Mouse (Mus musculus): ENCODE measurements around the gene Plcg2. TPM values are rescaled to one million over a fixed set of nuclear protein-coding genes. Genes with fewer than 3 reads are reported as not detected.
A peak's percentile ranks its signal among the peaks of the same experiment; 100 is the strongest.

Gene Plcg2
- total RNA-seq, 2 experiments from 2014 or later: 8.1 to 9.2 TPM

GRCm38 (mm10) chr8:117542951-117543350 is 44.9 kb downstream of the Plcg2 start:
- ATAC-seq (replicated peaks; ENCODE audit: low FRiP score, low TSS enrichment, poor library complexity, severe bottlenecking): no peak

DNA sequence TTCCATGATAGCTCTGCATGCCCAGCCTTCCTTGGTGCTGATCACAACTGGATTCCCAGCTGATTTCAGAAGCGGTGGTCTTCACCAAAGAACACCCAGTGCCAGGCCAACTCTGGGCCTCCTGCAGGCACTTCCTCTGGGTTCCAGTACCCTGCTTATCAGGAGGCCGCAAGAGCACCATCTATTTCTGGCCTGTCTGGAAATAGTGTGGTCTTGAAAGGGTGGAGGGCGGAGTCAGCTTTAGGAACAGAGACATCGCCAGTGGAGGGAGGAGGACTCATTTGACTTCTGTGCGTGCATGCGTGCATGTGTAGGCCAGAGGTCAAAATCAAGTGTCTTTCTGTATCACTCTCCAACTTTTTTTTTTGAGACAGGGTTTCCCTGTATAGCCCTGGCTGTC is 45.7 kb downstream of the Plcg2 start:
- peak; percentile 74 for ATAC-seq (replicated peaks; ENCODE audit: low FRiP score, low TSS enrichment, poor library complexity, severe bottlenecking)

DNA sequence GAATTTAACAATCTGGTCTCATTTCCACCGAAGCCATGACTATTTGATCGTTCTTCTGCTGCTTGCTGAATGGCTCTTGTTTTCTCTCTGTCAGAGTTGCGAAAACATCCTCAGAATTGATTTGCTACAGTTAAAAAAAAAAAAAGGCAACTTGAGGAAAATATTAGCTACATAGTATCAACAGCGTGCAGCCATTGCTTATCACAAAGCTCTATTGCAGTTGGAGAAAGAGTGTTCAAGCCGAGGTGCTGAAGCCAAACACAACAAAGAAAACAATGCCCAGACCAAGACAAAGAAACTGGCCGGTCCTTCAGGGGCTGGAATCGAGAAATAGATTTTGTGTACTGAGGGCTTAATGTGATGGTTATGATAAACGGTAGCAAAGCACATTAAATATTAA is 47.0 kb downstream of the Plcg2 start:
- ATAC-seq (replicated peaks; ENCODE audit: low FRiP score, low TSS enrichment, poor library complexity, severe bottlenecking): no peak

DNA sequence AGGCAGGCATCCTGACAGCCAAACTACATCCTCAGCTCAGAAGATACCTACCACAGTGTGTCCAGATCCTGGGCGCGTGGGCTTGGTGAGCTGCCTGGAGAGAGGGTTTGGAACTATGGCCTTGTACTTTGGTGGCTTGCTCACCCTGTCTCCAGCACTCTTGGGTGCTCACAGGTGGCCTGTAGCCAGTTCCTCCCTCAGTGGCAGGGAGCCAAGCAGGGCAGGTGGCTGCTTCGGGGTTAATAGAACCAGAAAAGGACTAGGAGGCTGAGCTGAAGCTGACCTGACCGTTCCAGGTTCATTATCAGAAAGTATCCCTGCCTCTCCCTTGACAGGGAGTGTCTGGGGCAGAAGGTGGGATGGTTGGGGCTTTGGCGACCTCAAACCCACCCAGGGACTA is 48.3 kb downstream of the Plcg2 start:
- ATAC-seq (replicated peaks; ENCODE audit: low FRiP score, low TSS enrichment, poor library complexity, severe bottlenecking): no peak

GRCm38 (mm10) chr8:117547945-117548344 is 49.9 kb downstream of the Plcg2 start:
- peak; percentile 23; the same call in 1 of the 2 replicates for ATAC-seq (replicated peaks; ENCODE audit: low FRiP score, low TSS enrichment, poor library complexity, severe bottlenecking)

DNA sequence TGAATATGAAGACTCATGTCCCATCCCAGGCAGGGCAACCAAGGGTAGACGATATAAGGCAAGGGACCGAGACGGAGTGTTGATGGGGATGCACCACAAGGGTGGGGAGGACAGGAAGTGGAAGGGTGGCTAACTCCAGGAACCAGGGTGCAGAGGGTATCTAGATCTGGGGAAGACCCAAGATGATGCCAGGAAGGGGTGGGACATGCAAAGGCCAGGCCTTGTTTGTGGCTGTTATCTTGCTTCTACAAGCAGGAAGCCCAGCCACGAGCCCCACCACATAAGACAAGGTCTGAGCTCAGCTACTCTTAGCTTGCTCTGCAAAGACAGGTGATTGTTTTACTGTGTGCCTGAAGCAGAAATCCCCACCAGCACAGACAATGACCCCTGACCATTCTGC is 50.4 kb downstream of the Plcg2 start:
- peak; percentile 90 for ATAC-seq (replicated peaks; ENCODE audit: low FRiP score, low TSS enrichment, poor library complexity, severe bottlenecking)

- ATAC-seq (replicated peaks; ENCODE audit: low FRiP score, low TSS enrichment, poor library complexity, severe bottlenecking): no peak
These were observed 52.4 kb downstream of the Plcg2 start for GRCm38 (mm10) chr8:117550529-117550928.

DNA sequence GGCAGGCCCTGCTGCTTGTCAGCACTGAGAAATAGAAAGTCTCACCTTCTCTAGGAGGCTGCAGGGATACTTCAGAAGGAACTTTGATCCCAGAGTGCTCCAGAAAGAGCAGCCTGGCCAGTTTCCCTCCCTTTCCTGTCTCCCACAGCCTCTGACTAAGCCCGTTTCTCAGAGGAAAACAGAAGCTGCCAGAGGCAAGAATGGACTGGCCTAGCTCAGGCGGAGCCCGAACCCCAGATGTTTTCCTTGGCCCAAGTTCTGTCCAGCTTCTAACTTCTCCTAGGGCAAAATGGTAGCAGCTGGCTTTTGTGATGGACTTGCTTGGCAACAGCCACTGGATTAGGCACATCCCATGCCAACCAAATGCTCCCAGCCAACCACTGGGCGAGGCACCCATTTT is 62.9 kb downstream of the Plcg2 start:
- no peak for ATAC-seq (replicated peaks; ENCODE audit: low FRiP score, low TSS enrichment, poor library complexity, severe bottlenecking)

DNA sequence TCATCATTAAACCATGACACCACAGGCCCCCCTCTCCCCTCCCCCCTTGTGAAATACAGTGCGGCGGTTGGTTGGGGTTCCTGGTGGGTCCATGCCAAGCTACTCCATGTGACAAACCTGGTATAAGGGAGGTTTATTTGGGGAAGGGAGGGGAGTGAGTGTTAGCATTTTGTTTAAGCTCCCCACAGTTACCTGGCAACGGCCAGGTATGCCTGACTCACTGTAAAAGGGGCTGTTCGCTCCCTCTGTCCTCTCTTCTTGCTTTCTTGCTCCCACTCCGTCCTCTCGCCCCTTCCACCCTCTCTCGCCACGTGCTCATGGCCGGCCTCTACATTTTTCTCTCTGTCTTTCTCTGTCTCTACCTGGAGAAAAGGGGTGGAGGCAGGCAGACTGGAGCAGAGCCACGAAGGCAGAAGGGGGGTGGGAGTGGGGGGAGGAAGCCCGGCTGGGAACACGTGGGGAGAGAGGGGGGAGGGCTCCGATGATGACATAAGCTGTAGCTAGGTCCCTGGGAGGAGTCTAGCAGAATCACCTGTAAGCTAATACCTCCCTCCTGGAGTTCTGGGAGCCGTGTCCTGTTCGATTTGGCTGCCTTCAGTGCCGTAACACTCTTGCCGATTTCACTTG is 63.8 kb downstream of the Plcg2 start:
- ATAC-seq (replicated peaks; ENCODE audit: low FRiP score, low TSS enrichment, poor library complexity, severe bottlenecking): no peak

- no peak for ATAC-seq (replicated peaks; ENCODE audit: low FRiP score, low TSS enrichment, poor library complexity, severe bottlenecking)
These were observed 64.4 kb downstream of the Plcg2 start for GRCm38 (mm10) chr8:117562445-117563014.

DNA sequence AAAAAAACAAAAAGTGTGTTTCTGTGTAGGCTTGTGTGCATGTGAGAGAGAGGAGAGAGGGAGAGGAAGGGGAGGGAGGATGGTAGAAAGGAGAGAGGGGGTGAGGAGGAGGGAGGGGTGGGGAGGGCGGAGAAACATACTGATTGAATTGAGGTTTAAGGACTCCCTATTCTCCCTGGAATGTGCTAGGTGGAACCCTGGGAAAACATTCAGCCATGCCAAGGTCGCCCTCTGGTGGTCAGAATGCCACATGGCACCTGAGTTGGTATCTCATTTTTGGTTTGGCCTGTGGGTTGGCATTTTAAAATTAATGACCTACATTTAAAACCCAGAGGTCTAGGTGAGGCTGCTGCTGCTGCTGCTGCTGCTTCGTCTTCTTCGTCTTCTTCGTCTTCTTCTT is 71.3 kb downstream of the Plcg2 start:
- ATAC-seq (replicated peaks; ENCODE audit: low FRiP score, low TSS enrichment, poor library complexity, severe bottlenecking): 0 out of 2 replicates have a peak, but pooled peaks have one; percentile 42

DNA sequence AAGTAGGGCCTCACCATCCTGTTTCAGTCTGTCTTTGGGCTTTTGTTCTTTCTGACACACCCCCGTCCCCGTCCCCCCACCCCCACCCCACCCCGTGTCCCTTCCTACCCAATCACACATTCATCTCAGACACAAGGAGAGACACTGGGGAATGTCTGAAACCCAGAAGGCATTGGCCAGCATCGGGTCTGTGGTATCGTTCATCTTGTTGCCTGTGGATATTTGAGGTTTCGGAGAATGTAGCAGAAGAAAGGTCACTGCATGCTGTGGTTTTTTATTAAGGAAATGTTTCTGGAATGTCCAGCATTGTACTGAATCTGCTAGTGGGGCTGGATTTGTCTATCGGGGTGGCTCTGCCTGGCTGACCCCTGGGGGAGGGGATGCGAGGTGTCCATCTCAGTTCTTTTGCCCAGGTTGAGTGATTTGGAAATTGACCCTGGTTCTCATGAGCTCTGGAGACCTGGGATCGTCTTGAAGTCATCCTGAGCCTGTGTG is 78.2 kb downstream of the Plcg2 start:
- no peak for ATAC-seq (replicated peaks; ENCODE audit: low FRiP score, low TSS enrichment, poor library complexity, severe bottlenecking)

- ATAC-seq (replicated peaks; ENCODE audit: low FRiP score, low TSS enrichment, poor library complexity, severe bottlenecking): 0 out of 2 replicates have a peak, but pooled peaks have one; percentile 19
These were observed 79.0 kb downstream of the Plcg2 start for GRCm38 (mm10) chr8:117577059-117577458.

DNA sequence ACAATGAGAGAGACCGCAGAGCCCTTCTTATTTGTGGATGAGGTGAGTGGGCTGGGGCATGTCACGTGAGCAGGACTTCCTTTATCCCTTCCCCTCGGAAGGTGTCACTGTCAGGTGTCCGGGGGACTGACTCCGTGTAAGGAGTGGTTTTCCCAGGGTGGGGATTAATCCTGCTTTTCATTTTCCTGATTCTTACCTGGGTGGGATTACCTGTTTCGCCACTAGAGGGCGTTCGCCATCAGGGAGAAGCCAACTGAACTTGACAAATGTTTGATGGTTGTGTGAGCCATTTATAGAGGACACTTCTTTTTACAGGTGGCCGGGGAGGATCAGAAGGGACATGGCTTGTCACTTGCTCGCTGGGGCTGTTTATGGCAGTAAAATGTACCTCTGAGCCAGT is 79.8 kb downstream of the Plcg2 start:
- 0 out of 2 replicates have a peak, but pooled peaks have one; percentile 42 for ATAC-seq (replicated peaks; ENCODE audit: low FRiP score, low TSS enrichment, poor library complexity, severe bottlenecking)

DNA sequence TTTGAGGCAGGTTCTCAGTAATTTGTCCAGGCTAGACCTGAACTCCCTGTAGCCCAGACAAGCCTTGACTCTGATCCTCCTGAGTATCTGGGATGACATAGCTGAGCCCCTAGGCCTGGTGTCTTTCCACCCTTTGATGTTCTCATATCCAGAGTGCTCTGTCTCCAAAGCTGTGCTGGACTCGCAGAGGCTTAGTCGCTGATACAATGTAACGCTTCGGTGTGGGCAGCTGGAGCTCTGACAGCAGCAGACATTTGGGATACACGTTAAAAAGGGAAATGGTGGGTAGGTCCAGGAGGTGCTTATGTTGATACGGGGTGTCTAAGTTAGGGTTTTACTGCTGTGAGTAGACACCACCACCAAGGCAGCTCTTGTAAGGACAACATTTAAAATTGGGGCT is 80.8 kb downstream of the Plcg2 start:
- ATAC-seq (replicated peaks; ENCODE audit: low FRiP score, low TSS enrichment, poor library complexity, severe bottlenecking): no peak

DNA sequence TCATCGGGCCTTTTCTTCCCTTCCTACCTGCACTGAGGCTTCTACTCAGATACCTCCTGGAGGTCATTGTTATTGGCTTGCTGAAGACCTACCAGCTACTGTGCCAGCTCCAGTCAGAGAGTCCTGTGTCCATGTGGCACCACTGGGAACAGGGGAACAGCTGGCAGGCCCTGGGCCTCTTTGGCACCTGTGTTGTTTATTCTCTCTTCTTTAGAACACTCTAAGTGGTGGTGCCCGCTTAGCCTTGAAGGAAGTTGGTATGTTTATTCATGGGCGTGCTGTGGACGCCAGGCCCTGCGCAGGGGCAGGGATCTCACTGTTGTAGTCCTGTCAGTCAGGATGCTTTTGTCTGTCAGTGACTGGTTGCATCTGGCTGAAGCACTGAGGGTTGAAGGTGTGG is 95.8 kb downstream of the Plcg2 start:
- ATAC-seq (replicated peaks; ENCODE audit: low FRiP score, low TSS enrichment, poor library complexity, severe bottlenecking): no peak

- no peak for ATAC-seq (replicated peaks; ENCODE audit: low FRiP score, low TSS enrichment, poor library complexity, severe bottlenecking)
These were observed 96.9 kb downstream of the Plcg2 start for GRCm38 (mm10) chr8:117595001-117595400.

- ATAC-seq (replicated peaks; ENCODE audit: low FRiP score, low TSS enrichment, poor library complexity, severe bottlenecking): peak; percentile 64
These were observed 98.7 kb downstream of the Plcg2 start for GRCm38 (mm10) chr8:117596777-117597176.

- no peak for ATAC-seq (replicated peaks; ENCODE audit: low FRiP score, low TSS enrichment, poor library complexity, severe bottlenecking)
These were observed 102.7 kb downstream of the Plcg2 start for GRCm38 (mm10) chr8:117600839-117601238.

GRCm38 (mm10) chr8:117604101-117604500 is 106.0 kb downstream of the Plcg2 start:
- no peak for ATAC-seq (replicated peaks; ENCODE audit: low FRiP score, low TSS enrichment, poor library complexity, severe bottlenecking)

GRCm38 (mm10) chr8:117604671-117605070 is 106.6 kb downstream of the Plcg2 start:
- no peak for ATAC-seq (replicated peaks; ENCODE audit: low FRiP score, low TSS enrichment, poor library complexity, severe bottlenecking)

Data from megakaryocyte-erythroid progenitor cell, adult 5-6 weeks (primary cell).